Mouse (Mus musculus): ENCODE measurements around the gene Bsg.

- TF ChIP-seq MAFK (IDR thresholded peaks at IDR 0.05; ENCODE audit: insufficient read depth, low read depth, low read length) (no peak), CHD2 (IDR thresholded peaks at IDR 0.05; ENCODE audit: low read depth, low read length) (no peak), HCFC1 (IDR thresholded peaks at IDR 0.05; ENCODE audit: borderline replicate concordance, insufficient read depth, low read length) (no peak; the same call in 1 of the 2 replicates), ZC3H11A (IDR thresholded peaks at IDR 0.05; ENCODE audit: borderline replicate concordance, low read depth, low read length) (no peak)
Observed at GRCm38 (mm10) chr10:79695231-79696128, 8.8 kb upstream of the Bsg start.
